Mouse (Mus musculus) E14TG2a.4 (cell line): ENCODE data around the gene Kif1b.

Source experiments
- CTCF ChIP-seq: conservative IDR thresholded peaks from 2 replicates; pipeline ENCODE4 v1.5.1; 2014; ENCODE audit warnings: low read length
- NANOG ChIP-seq: IDR thresholded peaks from 2 replicates; pipeline ENCODE4 v1.6.1; 2014; ENCODE audit warnings: borderline replicate concordance, low read length, mixed read lengths
- POU5F1 ChIP-seq: IDR thresholded peaks from 2 replicates; pipeline ENCODE4 v1.6.1; 2014; ENCODE audit warnings: low read length, borderline replicate concordance

DNA sequence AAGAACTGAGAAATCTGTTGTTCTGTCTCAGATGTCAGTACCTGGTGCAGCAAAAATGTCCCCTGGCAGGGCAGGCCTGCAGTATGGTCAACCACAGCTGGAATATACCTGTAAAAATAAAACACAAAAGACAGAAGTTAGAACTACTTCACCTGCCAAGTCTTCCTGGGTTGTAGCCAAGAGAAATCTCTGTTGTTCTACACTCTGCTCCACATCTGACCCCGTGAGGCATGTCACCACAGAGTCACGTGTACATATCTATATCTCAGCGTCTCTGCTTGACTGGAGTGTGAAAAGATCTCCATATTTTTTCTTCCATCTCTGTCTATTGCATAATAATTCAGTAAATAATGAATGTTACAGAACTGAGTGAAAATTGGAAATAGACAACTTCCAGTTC lies 105.0 kb downstream of the Kif1b start:
- no peak for TF ChIP-seq CTCF
- no peak for TF ChIP-seq NANOG
- TF ChIP-seq POU5F1: no peak
